Mouse (Mus musculus) myocyte (in vitro differentiated cells): Measurements from ENCODE around the gene Pmel. TPM values are rescaled to one million over a fixed set of nuclear protein-coding genes. Genes with fewer than 3 reads are reported as not detected.
"Not testable (repeated sequence)": the region's sequence is repeated elsewhere in the genome, so short reads cannot be mapped to it uniquely, and the experiment has no call there.

Experiments used
- H3K27me3 ChIP-seq: one replicate; pipeline ENCODE4 v1.6.1; 2011; ENCODE audit not compliant: control insufficient read depth, insufficient read depth, insufficient read length
- H3K36me3 ChIP-seq: one replicate; pipeline ENCODE4 v1.6.1; 2011; ENCODE audit not compliant: control insufficient read depth, insufficient read depth
- H3K4me2 ChIP-seq: one replicate; pipeline ENCODE4 v1.6.1; 2011; ENCODE audit warnings: low read depth, control low read depth
- H3K4me3 ChIP-seq: one replicate; pipeline ENCODE4 v1.5.1; 2011; ENCODE audit warnings: mild to moderate bottlenecking, control low read depth, moderate library complexity
- H3K79me2 ChIP-seq: one replicate; pipeline ENCODE4 v1.6.1; 2011; ENCODE audit not compliant: control insufficient read depth, insufficient read depth
- H3ac ChIP-seq: one replicate; pipeline ENCODE4 v1.6.1; 2011; ENCODE audit not compliant: control insufficient read depth, insufficient read length
- CEBPB ChIP-seq: IDR thresholded peaks from 2 replicates; pipeline ENCODE4 v1.6.1; 2011; ENCODE audit warnings: mild to moderate bottlenecking, moderate library complexity; ENCODE audit not compliant: poor library complexity, insufficient read depth, severe bottlenecking
- E2F4 ChIP-seq: IDR thresholded peaks from one replicate; pipeline ENCODE4 v1.6.1; 2011; ENCODE audit warnings: mild to moderate bottlenecking, control low read depth, moderate library complexity; ENCODE audit not compliant: insufficient read depth
- MAX ChIP-seq: IDR thresholded peaks from one replicate; pipeline ENCODE4 v1.6.1; 2011; ENCODE audit warnings: low read depth, mild to moderate bottlenecking, control low read depth
- MYOD1 ChIP-seq, 3 experiments: IDR thresholded peaks; one replicate each; pipeline ENCODE4 v1.6.1; 2011; ENCODE audit warnings: control low read depth in 2 of 3, low read depth in 2 of 3, mild to moderate bottlenecking in 2 of 3, moderate library complexity in 1 of 3; ENCODE audit not compliant: insufficient read length in 2 of 3, control insufficient read depth in 1 of 3
- MYOG ChIP-seq, 3 experiments: IDR thresholded peaks; one replicate each; pipeline ENCODE4 v1.6.1; 2011; ENCODE audit warnings: control low read depth in 2 of 3, low read depth in 2 of 3, mild to moderate bottlenecking in 2 of 3; ENCODE audit not compliant: insufficient read length in 2 of 3, control insufficient read depth in 1 of 3, insufficient read depth in 1 of 3
- POLR2A ChIP-seq: IDR thresholded peaks from one replicate; pipeline ENCODE4 v1.6.1; 2011; ENCODE audit warnings: low read depth, mild to moderate bottlenecking, control low read depth, moderate library complexity; ENCODE audit not compliant: insufficient read length
- POLR2AphosphoS2 ChIP-seq: IDR thresholded peaks from one replicate; pipeline ENCODE4 v1.6.1; 2011; ENCODE audit warnings: low read depth, control low read depth; ENCODE audit not compliant: insufficient read length
- REST ChIP-seq: IDR thresholded peaks from one replicate; pipeline ENCODE4 v1.6.1; 2011; ENCODE audit warnings: mild to moderate bottlenecking, control low read depth, moderate library complexity; ENCODE audit not compliant: insufficient read depth, insufficient read length
- SRF ChIP-seq: IDR thresholded peaks from one replicate; pipeline ENCODE4 v1.6.1; 2011; ENCODE audit warnings: low read depth; ENCODE audit not compliant: control insufficient read depth, insufficient read length
- TCF12 ChIP-seq: IDR thresholded peaks from one replicate; pipeline ENCODE4 v1.6.1; 2011; ENCODE audit warnings: mild to moderate bottlenecking, control low read depth; ENCODE audit not compliant: poor library complexity, insufficient read depth, severe bottlenecking
- TCF3 ChIP-seq: IDR thresholded peaks from one replicate; pipeline ENCODE4 v1.6.1; 2011; ENCODE audit warnings: low read depth, control low read depth; ENCODE audit not compliant: insufficient read length
- USF1 ChIP-seq: IDR thresholded peaks from one replicate; pipeline ENCODE4 v1.6.1; 2011; ENCODE audit warnings: low read depth, mild to moderate bottlenecking, control low read depth, moderate library complexity
- polyA plus RNA-seq: library from polyadenylated mRNA; unstranded; fragments of >200 nt; fragmentation: generic; extraction: Trizol; gene quantifications from one replicate; pipeline ENCODE4 v1.2.1, GENCODE M21; 2012; ENCODE audit warnings: missing spikeins

Pmel gene
- polyA plus RNA-seq, 1 experiment, result 0.17 TPM

- Histone ChIP-seq H3K27me3 (no peaks in the 10 kb centered on the region), H3K4me3 (no peak overlapping the region), H3K79me2 (peaks cover 22% of the 10 kb centered on the region), H3K36me3 (peaks cover 21% of the 10 kb centered on the region), H3ac (no peak overlapping the region), H3K4me2 (no peak overlapping the region)
- no peak for TF ChIP-seq CEBPB
- no peak for TF ChIP-seq MYOD1 (IDR thresholded peaks at IDR 0.05; ENCODE audit: control insufficient read depth in 1 of 3, insufficient read length in 2 of 3, low read depth in 2 of 3)
- no peak for TF ChIP-seq POLR2AphosphoS2
- no peak for TF ChIP-seq MYOG (IDR thresholded peaks at IDR 0.05; ENCODE audit: control insufficient read depth in 1 of 3, insufficient read depth in 1 of 3, insufficient read length in 2 of 3, low read depth in 2 of 3)
- TF ChIP-seq REST, result no peak
- no peak for TF ChIP-seq MAX
- no peak for TF ChIP-seq SRF
- TF ChIP-seq POLR2A, result no peak
- TF ChIP-seq E2F4, result no peak
- no peak for TF ChIP-seq USF1
- no peak for TF ChIP-seq TCF12
- no peak for TF ChIP-seq TCF3
These were observed 4.4 kb upstream of the Pmel start for GRCm38 (mm10) chr10:128699611-128700010.

GRCm38 (mm10) chr10:128700712-128701111 lies 3.3 kb upstream of the Pmel start:
- Histone ChIP-seq H3K79me2 (peaks cover 12% of the 10 kb centered on the region), H3ac (no peak overlapping the region), H3K4me2 (no peak overlapping the region), H3K27me3 (no peaks in the 10 kb centered on the region), H3K36me3 (peaks cover 21% of the 10 kb centered on the region), H3K4me3 (no peak overlapping the region)
- TF ChIP-seq SRF (no peak), MYOD1 (IDR thresholded peaks at IDR 0.05; ENCODE audit: control insufficient read depth in 1 of 3, insufficient read length in 2 of 3, low read depth in 2 of 3) (peak; percentile 5 to 85 (median 81)), TCF3 (no peak), TCF12 (peak; percentile 66), POLR2AphosphoS2 (no peak), CEBPB (no peak), MYOG (IDR thresholded peaks at IDR 0.05; ENCODE audit: control insufficient read depth in 1 of 3, insufficient read depth in 1 of 3, insufficient read length in 2 of 3, low read depth in 2 of 3) (peak; percentile 23 to 74 (median 60)), REST (no peak), POLR2A (no peak), USF1 (peak; percentile 55)

GRCm38 (mm10) chr10:128702328-128703007 lies 1.5 kb upstream of the Pmel start:
- Histone ChIP-seq H3K4me2 (peak overlapping the region; percentile 2), H3K4me3 (no peak overlapping the region), H3K36me3 (peaks cover 21% of the 10 kb centered on the region), H3ac (no peak overlapping the region), H3K27me3 (no peaks in the 10 kb centered on the region), H3K79me2 (peaks cover 12% of the 10 kb centered on the region)
- TF ChIP-seq MYOD1 (IDR thresholded peaks at IDR 0.05; ENCODE audit: control insufficient read depth in 1 of 3, insufficient read length in 2 of 3, low read depth in 2 of 3) (peak in 1 of 3 experiments; percentile 27), MAX (no peak), MYOG (IDR thresholded peaks at IDR 0.05; ENCODE audit: control insufficient read depth in 1 of 3, insufficient read depth in 1 of 3, insufficient read length in 2 of 3, low read depth in 2 of 3) (peak in 1 of 3 experiments; percentile 20)

- peak; percentile 78 for TF ChIP-seq POLR2A
- no peak for TF ChIP-seq MAX
- no peak for TF ChIP-seq USF1
- peak in 2 of 3 experiments; percentile 47 to 79 for TF ChIP-seq MYOG (IDR thresholded peaks at IDR 0.05; ENCODE audit: control insufficient read depth in 1 of 3, insufficient read depth in 1 of 3, insufficient read length in 2 of 3, low read depth in 2 of 3)
- peak in 2 of 3 experiments; percentile 54 to 71 for TF ChIP-seq MYOD1 (IDR thresholded peaks at IDR 0.05; ENCODE audit: control insufficient read depth in 1 of 3, insufficient read length in 2 of 3, low read depth in 2 of 3)
- peak; percentile 28 for TF ChIP-seq E2F4
- peak; percentile 78 for TF ChIP-seq POLR2AphosphoS2
- Histone ChIP-seq H3K4me3 (peak within 1 kb of the TSS; percentile 75), H3K4me2 (peak within 1 kb of the TSS; percentile 89), H3ac (peak within 1 kb of the TSS; percentile 3), H3K27me3 (no peaks in the 10 kb centered on the region), H3K36me3 (peaks cover 21% of the 10 kb centered on the region), H3K79me2 (peaks cover 12% of the 10 kb centered on the region)
These were observed 709 bp downstream of the Pmel start, which contains the start of gene Cdk2 for GRCm38 (mm10) chr10:128704491-128705316. Cdk2 (minus strand) TSS chr10:128705031.

GRCm38 (mm10) chr10:128705317-128705693 lies 1.3 kb downstream of the Pmel start:
- H3K4me3 ChIP-seq, result peak overlapping the region; percentile 75
- peak overlapping the region; percentile 88 for H3K4me2 ChIP-seq
- peaks cover 21% of the 10 kb centered on the region for H3K36me3 ChIP-seq
- H3K27me3 ChIP-seq, result no peaks in the 10 kb centered on the region
- H3ac ChIP-seq, result no peak overlapping the region
- peaks cover 12% of the 10 kb centered on the region for H3K79me2 ChIP-seq
- TF ChIP-seq SRF, result no peak
- TF ChIP-seq USF1, result no peak
- no peak for TF ChIP-seq MAX
- TF ChIP-seq TCF12, result no peak
- TF ChIP-seq MYOG (IDR thresholded peaks at IDR 0.05; ENCODE audit: control insufficient read depth in 1 of 3, insufficient read depth in 1 of 3, insufficient read length in 2 of 3, low read depth in 2 of 3), result no peak
- TF ChIP-seq POLR2A, result no peak
- TF ChIP-seq TCF3, result no peak
- no peak for TF ChIP-seq POLR2AphosphoS2
- TF ChIP-seq CEBPB, result no peak
- no peak for TF ChIP-seq REST
- TF ChIP-seq E2F4, result no peak
- no peak for TF ChIP-seq MYOD1 (IDR thresholded peaks at IDR 0.05; ENCODE audit: control insufficient read depth in 1 of 3, insufficient read length in 2 of 3, low read depth in 2 of 3)

- not testable (repeated sequence) for H3K36me3 ChIP-seq, H3K27me3 ChIP-seq, H3K79me2 ChIP-seq, H3K4me3 ChIP-seq, H3ac ChIP-seq, H3K4me2 ChIP-seq
These were observed 7.3 kb downstream of the Pmel start for GRCm38 (mm10) chr10:128711318-128711717.
